Mouse (Mus musculus): ENCODE data around the gene Timm13. TPM values are rescaled to one million over a fixed set of nuclear protein-coding genes. Genes with fewer than 3 reads are reported as not detected.

The Timm13 gene
- polyA plus RNA-seq, 1 experiment from 2014 or later: 338 TPM

- Histone ChIP-seq H3K4me1 (ENCODE audit: control insufficient read depth in 2 of 2, insufficient read depth in 2 of 2, low read length in 2 of 2) (peaks cover 78 to 98% of the 10 kb centered on the region in 2 experiments), H3K9ac (ENCODE audit: low read length) (peak overlapping the region; percentile 83; the same call in 1 of the 2 replicates), H3K27ac (replicated peaks in 1 of 2; ENCODE audit: control insufficient read depth in 1 of 2, insufficient read depth in 1 of 2, low read depth in 2 of 2, low read length in 2 of 2) (peak overlapping the region; percentile 6 to 89; a peak in 3 of 4 replicates), H3K4me3 (ENCODE audit: control insufficient read depth in 1 of 2, insufficient read depth in 1 of 2, low read depth in 1 of 2, low read length in 2 of 2) (peak overlapping the region in 1 of 2 experiments; percentile 50; a peak in 2 of 4 replicates), H3K27me3 (ENCODE audit: control insufficient read depth, insufficient read depth, low read length) (no peaks in the 10 kb centered on the region), H3K9me3 (ENCODE audit: control insufficient read depth, low read length) (no peaks in the 10 kb centered on the region), H3K36me3 (ENCODE audit: control insufficient read depth, insufficient read depth, low read length) (no peaks in the 10 kb centered on the region; the same call in 1 of the 2 replicates), H3K4me2 (ENCODE audit: low read length) (peak overlapping the region; percentile 82)
- WGBS: 7% methylated on average over 6 of the region's 6 CpGs
- ATAC-seq (ENCODE audit: insufficient number of reproducible peaks, insufficient read depth, low FRiP score, low read depth): no peak
These were observed 36.0 kb upstream of the Timm13 start for GRCm38 (mm10) chr10:80936810-80937164.

GRCm38 (mm10) chr10:80936135-80936809 lies 35.5 kb upstream of the Timm13 start:
- Histone ChIP-seq H3K9ac (ENCODE audit: low read length) (peak overlapping the region; percentile 83), H3K27me3 (ENCODE audit: control insufficient read depth, insufficient read depth, low read length) (no peaks in the 10 kb centered on the region), H3K9me3 (ENCODE audit: control insufficient read depth, low read length) (no peaks in the 10 kb centered on the region), H3K27ac (replicated peaks in 1 of 2; ENCODE audit: control insufficient read depth in 1 of 2, insufficient read depth in 1 of 2, low read depth in 2 of 2, low read length in 2 of 2) (peak overlapping the region; percentile 65 to 89), H3K36me3 (ENCODE audit: control insufficient read depth, insufficient read depth, low read length) (no peaks in the 10 kb centered on the region; the same call in 1 of the 2 replicates), H3K4me1 (ENCODE audit: control insufficient read depth in 2 of 2, insufficient read depth in 2 of 2, low read length in 2 of 2) (peaks cover 80 to 98% of the 10 kb centered on the region in 2 experiments), H3K4me3 (ENCODE audit: control insufficient read depth in 1 of 2, insufficient read depth in 1 of 2, low read depth in 1 of 2, low read length in 2 of 2) (peak overlapping the region; percentile 44 to 50), H3K4me2 (ENCODE audit: low read length) (peak overlapping the region; percentile 82)
- ATAC-seq (ENCODE audit: insufficient number of reproducible peaks, insufficient read depth, low FRiP score, low read depth): peak; percentile 49
- 1% methylated on average over 36 of the region's 37 CpGs for WGBS

- H3K36me3 ChIP-seq (ENCODE audit: control insufficient read depth, insufficient read depth, low read length): no peaks in the 10 kb centered on the region; the same call in 1 of the 2 replicates
- no peaks in the 10 kb centered on the region for H3K27me3 ChIP-seq (ENCODE audit: control insufficient read depth, insufficient read depth, low read length)
- H3K27ac ChIP-seq (replicated peaks in 1 of 2; ENCODE audit: control insufficient read depth in 1 of 2, insufficient read depth in 1 of 2, low read depth in 2 of 2, low read length in 2 of 2): peak overlapping the region; percentile 65 to 89
- H3K9me3 ChIP-seq (ENCODE audit: control insufficient read depth, low read length): no peaks in the 10 kb centered on the region
- H3K4me2 ChIP-seq (ENCODE audit: low read length): peak overlapping the region; percentile 82
- 15% methylated on average over 17 of the region's 17 CpGs for WGBS
- peak overlapping the region; percentile 44 to 50 for H3K4me3 ChIP-seq (ENCODE audit: control insufficient read depth in 1 of 2, insufficient read depth in 1 of 2, low read depth in 1 of 2, low read length in 2 of 2)
- H3K9ac ChIP-seq (ENCODE audit: low read length): peak overlapping the region; percentile 83
- ATAC-seq (ENCODE audit: insufficient number of reproducible peaks, insufficient read depth, low FRiP score, low read depth): no peak
- peaks cover 77 to 98% of the 10 kb centered on the region in 2 experiments for H3K4me1 ChIP-seq (ENCODE audit: control insufficient read depth in 2 of 2, insufficient read depth in 2 of 2, low read length in 2 of 2)
These were observed 34.9 kb upstream of the Timm13 start for GRCm38 (mm10) chr10:80935698-80936097.

GRCm38 (mm10) chr10:80935241-80935640 lies 34.5 kb upstream of the Timm13 start:
- ATAC-seq (ENCODE audit: insufficient number of reproducible peaks, insufficient read depth, low FRiP score, low read depth): no peak
- no peaks in the 10 kb centered on the region for H3K27me3 ChIP-seq (ENCODE audit: control insufficient read depth, insufficient read depth, low read length)
- H3K27ac ChIP-seq (replicated peaks in 1 of 2; ENCODE audit: control insufficient read depth in 1 of 2, insufficient read depth in 1 of 2, low read depth in 2 of 2, low read length in 2 of 2): peak overlapping the region in 1 of 2 experiments; percentile 89; a peak in 3 of 4 replicates
- H3K4me1 ChIP-seq (ENCODE audit: control insufficient read depth in 2 of 2, insufficient read depth in 2 of 2, low read length in 2 of 2): peaks cover 73 to 94% of the 10 kb centered on the region in 2 experiments
- H3K36me3 ChIP-seq (ENCODE audit: control insufficient read depth, insufficient read depth, low read length): no peaks in the 10 kb centered on the region; the same call in 1 of the 2 replicates
- peak overlapping the region; percentile 82 for H3K4me2 ChIP-seq (ENCODE audit: low read length)
- H3K4me3 ChIP-seq (ENCODE audit: control insufficient read depth in 1 of 2, insufficient read depth in 1 of 2, low read depth in 1 of 2, low read length in 2 of 2): no peak overlapping the region
- no peaks in the 10 kb centered on the region for H3K9me3 ChIP-seq (ENCODE audit: control insufficient read depth, low read length)
- H3K9ac ChIP-seq (ENCODE audit: low read length): peak overlapping the region; percentile 83
- WGBS: 34% methylated on average over 3 of the region's 3 CpGs

- peak overlapping the region; percentile 98; the same call in 1 of the 2 replicates for H3K4me2 ChIP-seq (ENCODE audit: low read length)
- no peak for ATAC-seq (ENCODE audit: insufficient number of reproducible peaks, insufficient read depth, low FRiP score, low read depth)
These were observed 33.6 kb upstream of the Timm13 start for GRCm38 (mm10) chr10:80934136-80934985.

GRCm38 (mm10) chr10:80933421-80933979 lies 32.7 kb upstream of the Timm13 start:
- peak overlapping the region; percentile 96 for H3K9ac ChIP-seq (ENCODE audit: low read length)

More at GRCm38 (mm10) chr10:80934136-80934985, 33.6 kb upstream of the Timm13 start:
- Histone ChIP-seq H3K36me3 (ENCODE audit: control insufficient read depth, insufficient read depth, low read length) (no peaks in the 10 kb centered on the region; the same call in 1 of the 2 replicates), H3K4me1 (ENCODE audit: control insufficient read depth in 2 of 2, insufficient read depth in 2 of 2, low read length in 2 of 2) (peaks cover 64 to 86% of the 10 kb centered on the region in 2 experiments), H3K27me3 (ENCODE audit: control insufficient read depth, insufficient read depth, low read length) (no peaks in the 10 kb centered on the region), H3K4me3 (ENCODE audit: control insufficient read depth in 1 of 2, insufficient read depth in 1 of 2, low read depth in 1 of 2, low read length in 2 of 2) (no peak overlapping the region), H3K27ac (replicated peaks in 1 of 2; ENCODE audit: control insufficient read depth in 1 of 2, insufficient read depth in 1 of 2, low read depth in 2 of 2, low read length in 2 of 2) (peak overlapping the region in 1 of 2 experiments; percentile 67; a peak in 1 of 4 replicates), H3K9ac (ENCODE audit: low read length) (no peak overlapping the region), H3K9me3 (ENCODE audit: control insufficient read depth, low read length) (no peaks in the 10 kb centered on the region)
- 62% methylated on average over 14 of the region's 14 CpGs for WGBS

More at GRCm38 (mm10) chr10:80933421-80933979, 32.7 kb upstream of the Timm13 start:
- H3K9me3 ChIP-seq (ENCODE audit: control insufficient read depth, low read length): no peaks in the 10 kb centered on the region
- no peak for ATAC-seq (ENCODE audit: insufficient number of reproducible peaks, insufficient read depth, low FRiP score, low read depth)
- no peaks in the 10 kb centered on the region for H3K27me3 ChIP-seq (ENCODE audit: control insufficient read depth, insufficient read depth, low read length)
- 4% methylated on average over 21 of the region's 21 CpGs for WGBS
- no peaks in the 10 kb centered on the region; the same call in 1 of the 2 replicates for H3K36me3 ChIP-seq (ENCODE audit: control insufficient read depth, insufficient read depth, low read length)
- peak overlapping the region in 1 of 2 experiments; percentile 67; a peak in 2 of 4 replicates for H3K27ac ChIP-seq (replicated peaks in 1 of 2; ENCODE audit: control insufficient read depth in 1 of 2, insufficient read depth in 1 of 2, low read depth in 2 of 2, low read length in 2 of 2)
- peak overlapping the region; percentile 98 for H3K4me2 ChIP-seq (ENCODE audit: low read length)
- peaks cover 56 to 80% of the 10 kb centered on the region in 2 experiments for H3K4me1 ChIP-seq (ENCODE audit: control insufficient read depth in 2 of 2, insufficient read depth in 2 of 2, low read length in 2 of 2)
- peak overlapping the region; percentile 19 to 90 for H3K4me3 ChIP-seq (ENCODE audit: control insufficient read depth in 1 of 2, insufficient read depth in 1 of 2, low read depth in 1 of 2, low read length in 2 of 2)
